Mouse (Mus musculus) E14TG2a.4 (cell line): ENCODE measurements around the gene Mrps35.

Source experiments
- CTCF ChIP-seq: conservative IDR thresholded peaks from 2 replicates; pipeline ENCODE4 v1.5.1; 2014; ENCODE audit warnings: low read length
- NANOG ChIP-seq: IDR thresholded peaks from 2 replicates; pipeline ENCODE4 v1.6.1; 2014; ENCODE audit warnings: borderline replicate concordance, low read length, mixed read lengths

- TF ChIP-seq CTCF: no peak
- no peak for TF ChIP-seq NANOG
These were observed 48.9 kb downstream of the Mrps35 start, which contains the start of gene Klhl42 for GRCm38 (mm10) chr6:147091136-147092120.
